Mouse (Mus musculus) embryonic facial prominence, embryonic 15.5 days (tissue): ENCODE data around the gene Senp6. TPM values are rescaled to one million over a fixed set of nuclear protein-coding genes. Genes with fewer than 3 reads are reported as not detected.

Source experiments
- ATAC-seq: fragments of 200-750 bp; cut with Nextera tagmentation; 2 replicates; pipeline ENCODE4 v1.8.0; 2017; ENCODE audit warnings: low read depth, moderate TSS enrichment; ENCODE audit not compliant: insufficient number of reproducible peaks, low FRiP score, low TSS enrichment
- H3K27ac ChIP-seq: fragments of 300-500 bp; sonication (generic); replicated peaks from 2 replicates; pipeline ENCODE4 v1.5.1; 2015; ENCODE audit warnings: mild to moderate bottlenecking, inconsistent platforms
- H3K27me3 ChIP-seq: fragments of 300-500 bp; sonication (generic); 2 replicates; pipeline ENCODE4 v1.6.1; 2015; ENCODE audit warnings: inconsistent platforms
- H3K36me3 ChIP-seq: fragments of 300-500 bp; sonication (generic); 2 replicates; pipeline ENCODE4 v1.6.1; 2015; ENCODE audit warnings: mild to moderate bottlenecking, inconsistent platforms
- H3K4me1 ChIP-seq: fragments of 300-500 bp; sonication (generic); 2 replicates; pipeline ENCODE4 v1.6.1; 2015; ENCODE audit warnings: inconsistent platforms
- H3K4me2 ChIP-seq: fragments of 300-500 bp; sonication (generic); replicated peaks from 2 replicates; pipeline ENCODE4 v1.6.1; 2015; ENCODE audit warnings: mild to moderate bottlenecking, inconsistent platforms
- H3K4me3 ChIP-seq: fragments of 300-500 bp; sonication (generic); replicated peaks from 2 replicates; pipeline ENCODE4 v1.5.1; 2015; ENCODE audit warnings: mild to moderate bottlenecking, inconsistent platforms
- H3K9ac ChIP-seq: fragments of 300-500 bp; sonication (generic); 2 replicates; pipeline ENCODE4 v1.6.1; 2015; ENCODE audit warnings: inconsistent platforms
- H3K9me3 ChIP-seq: fragments of 300-500 bp; sonication (generic); replicated peaks from 2 replicates; pipeline ENCODE4 v1.6.1; 2016; ENCODE audit warnings: inconsistent platforms
- WGBS: fragments of 180-500 bp; shearing (Covaris S2); methylation state at CpG from one replicate; pipeline ENCODE4 v1.1.7; 2015; 5-methylcytosine and 5-hydroxymethylcytosine counted together
- polyA plus RNA-seq: library from polyadenylated mRNA; unstranded; fragments of >200 nt; fragmentation: Nextera tagmentation; extraction: Ambion mirVana; gene quantifications from 2 replicates; pipeline ENCODE4 v1.2.1, GENCODE M21; 2015

The Senp6 gene
- polyA plus RNA-seq, 1 experiment from 2014 or later = 47.4 TPM

DNA sequence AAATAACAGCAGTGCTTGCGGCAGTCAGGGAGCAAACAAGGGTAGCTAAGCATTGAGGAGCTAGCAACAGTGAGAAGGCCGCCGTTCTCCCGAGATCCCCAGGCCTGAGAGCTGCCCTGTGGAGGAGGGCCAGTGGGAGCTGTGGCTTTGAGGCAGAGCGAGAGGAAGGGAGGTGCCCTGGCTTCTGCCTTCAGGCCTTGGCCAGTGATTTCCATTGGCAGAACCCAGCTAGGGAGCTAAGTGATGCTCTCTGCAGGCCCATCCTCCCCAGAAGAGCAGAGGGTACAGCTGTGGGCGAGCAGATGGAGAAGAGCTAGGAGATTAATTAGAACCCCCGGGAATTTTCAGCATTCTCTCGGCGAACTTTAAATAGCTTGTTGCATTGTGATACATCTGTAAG is 106.9 kb downstream of the Senp6 start:
- H3K4me3 ChIP-seq = no peak overlapping the region
- H3K4me1 ChIP-seq = peaks cover 4% of the 10 kb centered on the region
- H3K4me2 ChIP-seq = no peak overlapping the region
- H3K36me3 ChIP-seq = no peaks in the 10 kb centered on the region
- no peak overlapping the region for H3K9ac ChIP-seq
- H3K27me3 ChIP-seq = no peaks in the 10 kb centered on the region
- no peaks in the 10 kb centered on the region for H3K9me3 ChIP-seq
- ATAC-seq = peak; percentile 78
- WGBS = 39% methylated on average over 9 of the region's 9 CpGs
- no peak overlapping the region for H3K27ac ChIP-seq

DNA sequence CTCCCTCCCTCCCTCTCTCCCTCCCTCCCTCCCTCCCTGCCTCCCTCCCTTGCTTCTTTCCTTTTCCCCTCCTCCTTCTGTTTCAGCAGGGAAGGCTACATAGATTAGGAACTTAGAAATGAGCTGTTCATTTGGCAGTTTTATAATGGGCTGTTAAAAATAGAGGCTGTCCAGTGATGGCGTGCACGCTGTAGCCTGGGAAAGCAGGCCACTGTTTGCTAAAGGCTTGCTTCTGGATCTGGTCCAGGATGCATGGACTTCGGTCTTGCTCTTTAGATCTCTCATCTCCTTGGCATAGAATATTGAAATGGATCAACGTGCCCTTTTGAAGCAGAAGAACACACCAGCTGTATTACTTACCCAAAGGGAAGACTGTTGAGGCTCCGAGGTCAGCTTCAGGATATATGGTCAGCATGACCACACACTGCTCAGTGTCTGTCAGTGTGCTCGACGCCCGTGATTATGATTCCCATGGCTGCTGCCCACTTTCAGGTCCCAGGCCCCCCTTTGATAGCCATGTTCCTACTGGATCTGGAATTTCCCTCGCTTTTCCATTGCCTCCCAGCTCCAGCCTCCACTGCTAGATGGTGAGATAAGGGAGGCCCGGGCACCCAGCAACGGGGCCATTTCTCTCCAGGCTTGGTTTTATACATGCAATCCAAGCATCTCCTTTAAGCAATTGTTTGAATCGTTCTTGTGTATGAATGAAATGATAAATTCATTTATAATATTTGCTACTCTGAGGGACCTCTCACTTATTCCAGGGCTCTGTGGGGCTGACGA is 110.2 kb downstream of the Senp6 start:
- ATAC-seq = no peak
- H3K27me3 ChIP-seq = no peaks in the 10 kb centered on the region
- WGBS = 78% methylated on average over 13 of the region's 13 CpGs
- no peak overlapping the region for H3K9ac ChIP-seq
- H3K4me2 ChIP-seq = no peak overlapping the region
- no peaks in the 10 kb centered on the region for H3K36me3 ChIP-seq
- H3K4me3 ChIP-seq = no peak overlapping the region
- peaks cover 4% of the 10 kb centered on the region for H3K4me1 ChIP-seq
- H3K27ac ChIP-seq = no peak overlapping the region
- H3K9me3 ChIP-seq = no peaks in the 10 kb centered on the region

DNA sequence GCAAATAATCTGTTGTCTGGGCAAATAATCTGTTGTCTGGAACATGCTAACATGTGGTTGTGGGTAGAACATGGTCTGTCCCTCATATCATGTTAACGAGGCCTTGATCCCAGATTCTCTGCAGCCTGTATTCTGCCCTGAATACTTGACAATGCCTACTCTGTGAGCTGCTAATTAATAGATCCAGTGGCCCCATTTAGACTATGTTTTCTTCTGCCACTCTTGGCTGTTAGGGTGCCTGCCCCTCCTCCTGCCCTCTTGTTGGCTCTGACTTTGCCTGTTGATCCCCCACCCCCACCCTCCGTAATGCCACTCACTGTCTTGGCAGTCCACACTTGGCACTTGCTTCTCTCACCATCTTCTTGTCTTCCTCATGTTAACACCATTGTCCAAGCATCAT is 112.0 kb downstream of the Senp6 start:
- WGBS = 84% methylated on average over 2 of the region's 2 CpGs
- Histone ChIP-seq H3K27ac (no peak overlapping the region), H3K9me3 (no peaks in the 10 kb centered on the region), H3K4me1 (peaks cover 1% of the 10 kb centered on the region), H3K36me3 (no peaks in the 10 kb centered on the region), H3K4me3 (no peak overlapping the region), H3K27me3 (no peaks in the 10 kb centered on the region), H3K9ac (no peak overlapping the region), H3K4me2 (no peak overlapping the region)
- no peak for ATAC-seq

DNA sequence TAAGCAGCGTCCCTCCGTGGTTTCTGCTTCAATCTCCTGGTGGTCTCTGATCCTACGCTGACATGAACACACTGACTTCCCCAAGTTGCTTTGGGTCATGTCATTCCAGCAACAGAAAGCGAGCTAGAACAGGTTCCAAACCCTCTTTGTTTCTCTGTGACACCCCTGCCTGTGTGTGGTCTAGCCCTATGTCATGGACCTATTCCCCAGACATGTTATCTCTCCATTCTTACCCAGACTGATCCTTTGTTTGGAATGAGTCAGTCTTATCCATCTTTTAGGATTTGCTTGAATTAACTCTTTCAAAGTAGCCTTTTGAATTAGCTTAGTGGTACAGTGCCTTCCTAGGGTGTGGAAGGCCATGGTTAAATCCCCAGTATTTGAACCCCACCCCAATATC is 113.0 kb downstream of the Senp6 start:
- Histone ChIP-seq H3K9ac (no peak overlapping the region), H3K9me3 (no peaks in the 10 kb centered on the region), H3K27ac (no peak overlapping the region), H3K36me3 (no peaks in the 10 kb centered on the region), H3K4me1 (no peaks in the 10 kb centered on the region), H3K4me2 (no peak overlapping the region), H3K27me3 (no peaks in the 10 kb centered on the region), H3K4me3 (no peak overlapping the region)
- no peak for ATAC-seq
- 76% methylated on average over 4 of the region's 4 CpGs for WGBS

DNA sequence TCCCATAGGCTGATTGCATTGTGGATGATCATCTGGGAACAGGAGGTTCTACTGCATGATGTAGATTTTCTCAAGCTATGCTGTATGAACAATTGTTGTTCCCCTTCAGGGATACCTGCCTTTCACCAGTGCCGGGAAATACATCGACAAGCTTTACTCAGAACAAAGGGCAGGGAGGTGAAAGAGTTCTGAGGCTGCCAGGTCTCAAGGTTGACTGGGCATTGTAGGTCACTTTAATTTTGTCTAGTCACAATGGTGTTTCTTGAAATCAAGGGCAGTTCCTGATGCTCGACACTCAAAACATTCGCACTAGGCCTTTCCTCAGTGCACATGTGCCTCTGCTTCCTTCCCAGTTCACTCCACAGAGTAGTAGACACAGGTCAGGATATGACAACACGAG is 114.1 kb downstream of the Senp6 start:
- Histone ChIP-seq H3K36me3 (no peaks in the 10 kb centered on the region), H3K9me3 (no peaks in the 10 kb centered on the region), H3K27ac (no peak overlapping the region), H3K27me3 (no peaks in the 10 kb centered on the region), H3K9ac (no peak overlapping the region), H3K4me1 (no peaks in the 10 kb centered on the region), H3K4me2 (no peak overlapping the region), H3K4me3 (no peak overlapping the region)
- no peak for ATAC-seq
- 82% methylated on average over 5 of the region's 5 CpGs for WGBS

GRCm38 (mm10) chr9:80181692-80182091 is 115.0 kb downstream of the Senp6 start:
- H3K36me3 ChIP-seq = no peaks in the 10 kb centered on the region
- no peak overlapping the region for H3K9ac ChIP-seq
- no peaks in the 10 kb centered on the region for H3K4me1 ChIP-seq
- no peak overlapping the region for H3K27ac ChIP-seq
- WGBS = 94% methylated on average over 1 of the region's 1 CpGs
- H3K4me3 ChIP-seq = no peak overlapping the region
- no peaks in the 10 kb centered on the region for H3K27me3 ChIP-seq
- no peak for ATAC-seq
- H3K4me2 ChIP-seq = no peak overlapping the region
- no peaks in the 10 kb centered on the region for H3K9me3 ChIP-seq

- no peak overlapping the region for H3K27ac ChIP-seq
- WGBS = 74% methylated on average over 5 of the region's 5 CpGs
- H3K27me3 ChIP-seq = no peaks in the 10 kb centered on the region
- H3K4me1 ChIP-seq = no peaks in the 10 kb centered on the region
- H3K9ac ChIP-seq = no peak overlapping the region
- ATAC-seq = no peak
- no peaks in the 10 kb centered on the region for H3K36me3 ChIP-seq
- H3K4me3 ChIP-seq = no peak overlapping the region
- H3K9me3 ChIP-seq = no peaks in the 10 kb centered on the region
- no peak overlapping the region for H3K4me2 ChIP-seq
Observed at GRCm38 (mm10) chr9:80184138-80184537, 117.4 kb downstream of the Senp6 start.

DNA sequence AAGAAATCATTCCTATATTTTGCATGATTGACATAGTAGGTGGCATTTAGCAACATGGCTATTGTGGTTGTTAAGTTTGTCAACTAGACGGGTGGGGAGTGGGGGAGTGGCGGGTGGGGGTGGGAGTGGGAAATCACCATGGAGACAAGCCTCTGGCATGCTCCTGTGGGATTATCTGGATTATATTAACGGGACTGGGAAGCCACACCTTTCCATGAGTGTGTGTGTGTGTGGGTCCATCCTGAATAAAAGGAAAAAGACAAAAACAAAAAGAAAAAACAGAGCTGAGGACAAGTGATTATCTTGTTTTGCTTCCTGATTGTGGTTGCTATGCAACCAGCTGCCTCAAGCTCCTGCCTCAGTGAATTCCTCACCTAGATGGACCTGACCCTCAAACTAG is 119.0 kb downstream of the Senp6 start:
- WGBS = 42% methylated on average over 3 of the region's 3 CpGs
- Histone ChIP-seq H3K36me3 (no peaks in the 10 kb centered on the region), H3K9me3 (no peaks in the 10 kb centered on the region), H3K4me1 (no peaks in the 10 kb centered on the region), H3K4me2 (no peak overlapping the region), H3K27ac (no peak overlapping the region), H3K27me3 (no peaks in the 10 kb centered on the region), H3K4me3 (no peak overlapping the region), H3K9ac (no peak overlapping the region)
- ATAC-seq = no peak

DNA sequence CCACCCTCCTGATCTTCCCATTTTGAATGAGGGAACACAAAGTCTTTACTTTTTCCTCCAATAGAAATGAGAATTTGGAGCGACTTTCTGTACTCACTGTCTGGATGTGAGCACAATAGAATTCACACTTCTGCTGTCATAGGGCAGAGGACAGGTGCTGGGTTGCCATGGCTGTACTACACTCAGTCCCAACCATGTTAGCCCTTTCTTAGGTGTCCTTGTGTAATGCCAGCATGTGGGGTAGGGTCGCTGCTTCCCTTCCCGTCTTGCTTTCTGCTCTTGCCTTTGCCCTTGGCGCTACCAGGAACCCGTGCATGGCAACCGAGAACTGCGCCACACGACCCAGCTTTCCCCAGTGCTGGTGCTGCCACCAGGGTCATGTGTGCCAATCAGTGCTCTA is 120.0 kb downstream of the Senp6 start:
- no peaks in the 10 kb centered on the region for H3K9me3 ChIP-seq
- H3K27ac ChIP-seq = no peak overlapping the region
- H3K27me3 ChIP-seq = no peaks in the 10 kb centered on the region
- no peak overlapping the region for H3K4me3 ChIP-seq
- 95% methylated on average over 8 of the region's 8 CpGs for WGBS
- H3K4me2 ChIP-seq = no peak overlapping the region
- no peaks in the 10 kb centered on the region for H3K4me1 ChIP-seq
- ATAC-seq = no peak
- H3K36me3 ChIP-seq = no peaks in the 10 kb centered on the region
- H3K9ac ChIP-seq = no peak overlapping the region

GRCm38 (mm10) chr9:80188324-80188893 is 121.7 kb downstream of the Senp6 start:
- H3K9me3 ChIP-seq = no peaks in the 10 kb centered on the region
- no peak overlapping the region for H3K9ac ChIP-seq
- H3K36me3 ChIP-seq = no peaks in the 10 kb centered on the region
- 55% methylated on average over 5 of the region's 5 CpGs for WGBS
- H3K4me1 ChIP-seq = no peaks in the 10 kb centered on the region
- H3K27ac ChIP-seq = no peak overlapping the region
- H3K27me3 ChIP-seq = no peaks in the 10 kb centered on the region
- no peak overlapping the region for H3K4me2 ChIP-seq
- ATAC-seq = no peak
- H3K4me3 ChIP-seq = no peak overlapping the region

GRCm38 (mm10) chr9:80191240-80191639 is 124.5 kb downstream of the Senp6 start:
- Histone ChIP-seq H3K27ac (no peak overlapping the region), H3K9ac (no peak overlapping the region), H3K27me3 (no peaks in the 10 kb centered on the region), H3K4me3 (no peak overlapping the region), H3K9me3 (no peaks in the 10 kb centered on the region), H3K4me2 (no peak overlapping the region), H3K4me1 (peaks cover 5% of the 10 kb centered on the region; the same call in 1 of the 2 replicates), H3K36me3 (no peaks in the 10 kb centered on the region)
- no peak for ATAC-seq
- WGBS = 73% methylated on average over 6 of the region's 6 CpGs

GRCm38 (mm10) chr9:80192324-80192723 is 125.6 kb downstream of the Senp6 start:
- WGBS = 70% methylated on average over 10 of the region's 10 CpGs
- H3K27me3 ChIP-seq = no peaks in the 10 kb centered on the region
- no peaks in the 10 kb centered on the region for H3K36me3 ChIP-seq
- H3K27ac ChIP-seq = no peak overlapping the region
- H3K4me3 ChIP-seq = no peak overlapping the region
- ATAC-seq = peak; percentile 82
- no peak overlapping the region for H3K4me2 ChIP-seq
- no peak overlapping the region for H3K9ac ChIP-seq
- peaks cover 10% of the 10 kb centered on the region; the same call in 1 of the 2 replicates for H3K4me1 ChIP-seq
- no peaks in the 10 kb centered on the region for H3K9me3 ChIP-seq
